Mouse (Mus musculus): ENCODE measurements at regions not wholly inside any gene's neighbourhood (a gene's known extent, or its start where the extent isn't known, plus 50 kb on each side); places are given as distances from the start of the nearest gene placed in this dataset.
"Not testable (repeated sequence)": the region's sequence is repeated elsewhere in the genome, so short reads cannot be mapped to it uniquely, and the experiment has no call there.

DNA sequence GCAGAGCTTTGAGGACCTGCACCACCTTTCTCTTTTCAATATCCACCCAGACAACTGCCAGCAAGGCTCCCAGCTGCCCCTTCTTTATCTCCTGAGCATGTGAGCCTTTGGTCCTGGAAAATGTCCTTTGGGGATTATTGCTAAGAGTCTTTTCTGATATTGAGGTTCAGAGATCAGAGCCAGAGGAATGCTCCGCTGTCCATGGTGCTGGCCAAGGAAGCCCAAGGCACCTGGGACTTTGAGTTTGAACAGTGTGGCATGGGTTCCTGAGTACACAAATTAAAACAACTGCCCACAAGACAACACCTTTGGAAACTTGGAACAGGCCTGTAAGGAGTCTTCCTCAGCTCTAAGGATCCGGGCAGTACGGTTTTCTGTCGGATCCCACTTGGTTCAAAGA lies 52.6 kb upstream of the Slc28a3 start:
- H3K36me3 ChIP-seq: no peaks in the 10 kb centered on the region
- 52% methylated on average over 4 of the region's 4 CpGs for WGBS (ENCODE audit: insufficient replicate concordance)
- H3K27ac ChIP-seq: no peak overlapping the region
- H3K27me3 ChIP-seq: no peaks in the 10 kb centered on the region
- DNase-seq (no peak), ATAC-seq (ENCODE audit: low read depth) (no peak)
- H3K9me3 ChIP-seq (replicated peaks): no peaks in the 10 kb centered on the region
- H3K4me2 ChIP-seq: no peak overlapping the region
- no peak overlapping the region for H3K9ac ChIP-seq
- H3K4me3 ChIP-seq (replicated peaks): no peak overlapping the region
- H3K4me1 ChIP-seq (replicated peaks): no peaks in the 10 kb centered on the region

DNA sequence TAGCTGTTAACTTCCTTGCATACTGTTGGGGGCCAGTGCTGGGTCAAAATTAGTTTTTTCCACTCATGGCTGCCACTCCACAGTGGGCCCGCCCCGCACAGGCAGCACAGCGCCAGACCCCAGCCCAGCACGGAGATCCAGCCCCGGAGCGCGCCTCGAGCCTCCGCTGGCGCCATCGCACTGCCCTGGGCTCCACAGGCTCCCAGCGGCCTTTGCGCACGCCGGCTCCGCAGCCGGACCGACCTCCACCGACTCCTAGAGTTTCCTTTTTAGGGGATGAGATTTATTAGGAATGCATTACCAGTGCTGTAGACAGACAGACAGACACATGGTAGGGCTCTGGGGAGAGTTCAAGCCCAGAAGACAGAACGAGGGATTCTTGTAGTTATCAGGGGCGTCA lies 58.0 kb upstream of the Slc28a3 start:
- Histone ChIP-seq H3K9ac (no peak overlapping the region), H3K27ac (no peak overlapping the region), H3K4me1 (replicated peaks) (no peaks in the 10 kb centered on the region), H3K4me2 (no peak overlapping the region), H3K36me3 (no peaks in the 10 kb centered on the region), H3K27me3 (no peaks in the 10 kb centered on the region), H3K4me3 (replicated peaks) (no peak overlapping the region), H3K9me3 (replicated peaks) (no peaks in the 10 kb centered on the region)
- ATAC-seq (ENCODE audit: low read depth): no peak
- 53% methylated on average over 21 of the region's 21 CpGs for WGBS (ENCODE audit: insufficient replicate concordance)
- DNase-seq: no peak

DNA sequence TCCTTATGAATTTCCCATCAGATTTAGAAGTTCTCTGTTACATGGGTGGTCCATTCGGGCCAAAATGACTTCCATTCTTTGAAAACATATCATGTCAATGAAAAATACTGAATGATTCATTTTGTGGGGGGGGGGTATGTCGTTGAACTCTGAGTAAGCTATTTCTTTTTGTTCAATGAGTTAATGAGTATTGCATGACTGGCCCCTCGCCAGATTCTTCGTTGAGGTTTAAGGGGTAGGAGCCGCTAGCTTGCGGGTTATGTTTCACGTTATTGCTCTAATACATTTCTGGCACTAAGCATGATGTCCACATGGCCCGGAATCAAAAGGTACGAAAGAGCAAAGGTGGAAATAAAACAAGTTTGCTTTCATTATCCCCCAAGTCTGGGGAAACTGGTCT lies 59.5 kb upstream of the Slc28a3 start:
- H3K4me1 ChIP-seq (replicated peaks): no peaks in the 10 kb centered on the region
- H3K4me2 ChIP-seq: no peak overlapping the region
- DNase-seq (no peak), ATAC-seq (ENCODE audit: low read depth) (no peak)
- no peak overlapping the region for H3K4me3 ChIP-seq (replicated peaks)
- no peaks in the 10 kb centered on the region for H3K36me3 ChIP-seq
- no peak overlapping the region for H3K9ac ChIP-seq
- H3K27me3 ChIP-seq: no peaks in the 10 kb centered on the region
- WGBS (ENCODE audit: insufficient replicate concordance): 68% methylated on average over 9 of the region's 9 CpGs
- H3K9me3 ChIP-seq (replicated peaks): no peaks in the 10 kb centered on the region
- no peak overlapping the region for H3K27ac ChIP-seq

DNA sequence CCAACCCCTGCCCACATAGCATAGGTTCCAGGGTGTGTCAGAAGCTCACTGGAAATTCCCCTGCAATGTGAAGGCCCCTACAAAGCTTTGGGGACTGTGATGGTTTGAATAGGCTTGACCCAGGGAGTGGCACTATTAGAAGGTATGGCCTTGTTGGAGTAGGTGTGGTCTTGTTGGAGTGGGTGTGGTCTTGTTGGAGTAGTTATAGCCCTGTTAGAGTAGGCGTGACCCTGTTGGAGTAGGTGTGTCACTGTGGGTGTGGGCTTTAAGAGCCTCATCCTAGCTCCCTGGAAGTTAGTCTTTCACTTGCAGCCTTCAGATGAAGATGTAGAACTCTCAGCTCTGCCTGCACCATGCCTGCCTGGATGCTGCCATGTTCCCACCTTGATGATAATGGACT lies 64.9 kb upstream of the Slc28a3 start:
- H3K9me3 ChIP-seq (replicated peaks); DNase-seq; H3K27me3 ChIP-seq; H3K4me2 ChIP-seq; H3K27ac ChIP-seq; ATAC-seq (ENCODE audit: low read depth); H3K4me3 ChIP-seq (replicated peaks); H3K4me1 ChIP-seq (replicated peaks); H3K9ac ChIP-seq; H3K36me3 ChIP-seq: not testable (repeated sequence)
- 42% methylated on average over 1 of the region's 1 CpGs for WGBS (ENCODE audit: insufficient replicate concordance)

DNA sequence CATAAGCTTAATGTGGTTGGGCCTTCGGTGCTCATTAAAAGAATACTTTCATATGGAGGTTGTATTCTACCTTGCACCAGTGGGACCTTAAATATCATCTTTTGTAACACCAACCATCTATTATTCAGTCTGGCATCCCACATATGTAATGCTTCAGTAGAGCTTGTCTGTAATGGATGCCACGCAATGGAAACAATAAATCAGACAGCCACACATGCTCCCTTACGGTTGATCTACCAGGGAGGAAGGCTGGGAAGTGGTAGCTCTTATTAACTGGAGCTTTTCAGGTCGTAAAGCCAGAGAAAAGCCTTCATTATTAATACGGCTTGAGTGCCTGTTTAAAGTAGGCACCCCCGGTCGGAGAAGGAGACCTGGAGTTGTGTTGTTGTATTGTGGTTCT lies 66.8 kb upstream of the Slc28a3 start:
- H3K27ac ChIP-seq: no peak overlapping the region
- H3K9me3 ChIP-seq (replicated peaks): no peaks in the 10 kb centered on the region
- DNase-seq (no peak), ATAC-seq (ENCODE audit: low read depth) (no peak)
- no peak overlapping the region for H3K4me2 ChIP-seq
- 70% methylated on average over 7 of the region's 7 CpGs for WGBS (ENCODE audit: insufficient replicate concordance)
- H3K36me3 ChIP-seq: no peaks in the 10 kb centered on the region
- H3K4me1 ChIP-seq (replicated peaks): no peaks in the 10 kb centered on the region
- no peak overlapping the region for H3K9ac ChIP-seq
- H3K4me3 ChIP-seq (replicated peaks): no peak overlapping the region
- H3K27me3 ChIP-seq: no peaks in the 10 kb centered on the region

DNA sequence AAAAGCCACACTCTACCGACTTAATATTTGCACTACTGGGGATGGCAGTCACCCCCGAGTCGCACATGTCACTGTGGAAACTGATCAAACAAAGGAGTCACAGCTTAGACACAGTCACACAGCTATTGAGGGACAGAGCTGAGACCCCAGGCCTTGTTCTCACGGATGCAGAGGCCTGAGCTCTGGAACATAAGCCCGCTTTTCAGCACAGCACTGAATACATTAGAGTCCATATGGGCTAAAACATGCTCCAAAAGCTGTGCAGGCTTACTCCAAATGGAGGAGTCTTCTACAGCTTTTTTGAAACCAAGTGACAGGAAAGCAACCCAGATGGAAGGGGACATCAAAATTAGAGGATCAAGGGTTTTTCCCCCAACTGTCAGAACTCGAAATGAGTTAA lies 69.0 kb upstream of the Slc28a3 start:
- 65% methylated on average over 6 of the region's 6 CpGs for WGBS (ENCODE audit: insufficient replicate concordance)
- no peak overlapping the region for H3K27ac ChIP-seq
- DNase-seq (no peak), ATAC-seq (ENCODE audit: low read depth) (no peak)
- no peaks in the 10 kb centered on the region for H3K4me1 ChIP-seq (replicated peaks)
- no peak overlapping the region for H3K9ac ChIP-seq
- H3K4me3 ChIP-seq (replicated peaks): no peak overlapping the region
- no peak overlapping the region for H3K4me2 ChIP-seq
- H3K36me3 ChIP-seq: no peaks in the 10 kb centered on the region
- no peaks in the 10 kb centered on the region for H3K9me3 ChIP-seq (replicated peaks)
- H3K27me3 ChIP-seq: no peaks in the 10 kb centered on the region

DNA sequence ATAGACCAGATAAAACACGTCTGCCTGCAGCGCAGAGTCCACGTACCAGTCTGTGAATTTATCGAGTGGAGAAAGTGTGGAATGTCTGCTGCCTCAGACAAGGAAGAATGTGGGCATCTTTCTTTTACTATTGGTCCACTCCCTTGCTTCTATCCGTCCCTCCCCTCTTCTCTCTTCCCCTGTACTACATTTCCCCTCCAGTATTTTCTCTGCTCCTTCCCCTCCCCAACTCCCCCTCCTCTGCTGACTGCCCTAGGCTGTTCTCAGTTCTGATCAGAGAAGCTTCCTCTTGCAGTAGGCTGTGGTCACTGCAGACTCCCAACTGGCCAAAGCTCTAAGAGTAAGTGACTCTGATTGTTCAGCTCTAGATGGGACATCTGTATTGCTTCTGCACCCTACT lies 76.1 kb upstream of the Slc28a3 start:
- no peak for ATAC-seq (ENCODE audit: low read depth)
- whole genome bisulfite sequencing (ENCODE audit: insufficient replicate concordance): 43% methylated on average over 5 of the region's 5 CpGs
- no peaks in the 10 kb centered on the region for H3K27me3 ChIP-seq
- no peak overlapping the region for H3K4me3 ChIP-seq (replicated peaks)
- DNase-seq: no peak
- no peaks in the 10 kb centered on the region for H3K36me3 ChIP-seq
- H3K9ac ChIP-seq: no peak overlapping the region
- no peak overlapping the region for H3K27ac ChIP-seq
- no peaks in the 10 kb centered on the region for H3K9me3 ChIP-seq (replicated peaks)
- H3K4me2 ChIP-seq: no peak overlapping the region
- no peaks in the 10 kb centered on the region for H3K4me1 ChIP-seq (replicated peaks)

DNA sequence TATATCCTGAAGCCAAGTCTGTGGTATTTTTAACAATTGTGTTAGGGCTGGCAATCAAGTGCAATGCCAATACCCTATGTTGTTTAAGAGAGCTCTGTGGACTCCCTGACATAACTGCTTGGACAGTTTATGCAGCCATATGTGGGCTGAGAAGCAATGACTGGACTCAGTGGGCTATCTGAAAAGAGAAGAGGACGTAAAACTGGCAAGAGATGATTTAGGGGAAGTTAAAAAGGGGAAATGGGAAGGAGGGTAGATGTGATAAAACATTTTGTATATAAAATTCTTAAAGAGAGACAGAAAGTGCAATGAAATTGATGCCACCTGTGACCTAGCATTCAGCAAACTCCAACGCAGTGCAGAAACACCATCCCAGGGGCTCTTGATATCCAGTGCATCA lies 76.9 kb upstream of the Slc28a3 start:
- Histone ChIP-seq H3K36me3 (no peaks in the 10 kb centered on the region), H3K9me3 (replicated peaks) (no peaks in the 10 kb centered on the region), H3K4me2 (no peak overlapping the region), H3K27me3 (no peaks in the 10 kb centered on the region), H3K4me3 (replicated peaks) (no peak overlapping the region), H3K27ac (no peak overlapping the region), H3K9ac (no peak overlapping the region), H3K4me1 (replicated peaks) (no peaks in the 10 kb centered on the region)
- ATAC-seq (ENCODE audit: low read depth) (no peak), DNase-seq (no peak)
- WGBS (ENCODE audit: insufficient replicate concordance): 23% methylated on average over 2 of the region's 2 CpGs

DNA sequence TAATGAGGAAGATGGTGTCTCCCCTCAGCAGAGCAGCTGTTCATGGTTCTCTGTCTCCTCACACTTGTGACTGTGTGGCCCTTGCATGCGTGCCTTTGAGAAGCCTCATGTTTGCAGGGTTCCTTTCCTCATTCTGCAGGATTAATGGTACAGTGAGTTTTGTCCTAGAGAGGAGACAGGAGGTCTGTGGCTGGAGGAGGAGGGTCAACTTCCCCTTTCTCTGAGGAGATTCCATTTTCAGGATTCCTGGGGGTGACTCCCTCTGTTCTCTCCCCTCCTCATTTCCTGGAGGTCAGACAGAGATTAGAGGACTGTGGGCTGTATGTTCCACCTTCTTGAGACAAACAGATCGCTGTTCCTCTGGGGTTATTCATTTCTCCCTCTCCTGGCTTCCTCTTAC lies 77.6 kb upstream of the Slc28a3 start:
- Histone ChIP-seq H3K9me3 (replicated peaks) (no peaks in the 10 kb centered on the region), H3K4me3 (replicated peaks) (no peak overlapping the region), H3K4me2 (no peak overlapping the region), H3K4me1 (replicated peaks) (no peaks in the 10 kb centered on the region), H3K9ac (no peak overlapping the region), H3K36me3 (no peaks in the 10 kb centered on the region), H3K27ac (no peak overlapping the region), H3K27me3 (no peaks in the 10 kb centered on the region)
- ATAC-seq (ENCODE audit: low read depth) (no peak), DNase-seq (no peak)
- WGBS (ENCODE audit: insufficient replicate concordance): 8% methylated on average over 2 of the region's 2 CpGs

DNA sequence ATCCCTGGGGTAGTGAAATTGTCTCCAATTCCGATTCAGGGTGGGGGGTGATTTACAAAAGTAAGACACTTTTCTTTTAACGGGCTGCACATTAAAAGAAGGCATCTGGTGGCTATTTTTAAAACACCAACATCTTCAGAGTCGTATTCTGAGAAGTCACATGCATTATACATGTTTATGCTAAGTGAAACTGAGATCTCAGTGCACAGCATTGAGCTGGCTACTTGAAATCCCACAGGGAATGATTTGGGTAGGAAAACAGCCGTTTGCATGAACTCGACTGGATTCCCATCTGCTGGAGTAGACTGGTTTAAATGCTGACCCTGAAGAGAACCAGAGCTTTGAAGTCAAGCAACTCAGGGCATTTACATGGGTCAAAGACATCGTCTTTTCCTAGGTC lies 84.0 kb upstream of the Slc28a3 start:
- DNase-seq (no peak), ATAC-seq (ENCODE audit: low read depth) (no peak)
- H3K9ac ChIP-seq: no peak overlapping the region
- H3K27me3 ChIP-seq: no peaks in the 10 kb centered on the region
- H3K4me1 ChIP-seq (replicated peaks): no peaks in the 10 kb centered on the region
- H3K36me3 ChIP-seq: no peaks in the 10 kb centered on the region
- H3K9me3 ChIP-seq (replicated peaks): no peaks in the 10 kb centered on the region
- H3K4me2 ChIP-seq: no peak overlapping the region
- 58% methylated on average over 6 of the region's 6 CpGs for WGBS (ENCODE audit: insufficient replicate concordance)
- H3K4me3 ChIP-seq (replicated peaks): no peak overlapping the region
- no peak overlapping the region for H3K27ac ChIP-seq

DNA sequence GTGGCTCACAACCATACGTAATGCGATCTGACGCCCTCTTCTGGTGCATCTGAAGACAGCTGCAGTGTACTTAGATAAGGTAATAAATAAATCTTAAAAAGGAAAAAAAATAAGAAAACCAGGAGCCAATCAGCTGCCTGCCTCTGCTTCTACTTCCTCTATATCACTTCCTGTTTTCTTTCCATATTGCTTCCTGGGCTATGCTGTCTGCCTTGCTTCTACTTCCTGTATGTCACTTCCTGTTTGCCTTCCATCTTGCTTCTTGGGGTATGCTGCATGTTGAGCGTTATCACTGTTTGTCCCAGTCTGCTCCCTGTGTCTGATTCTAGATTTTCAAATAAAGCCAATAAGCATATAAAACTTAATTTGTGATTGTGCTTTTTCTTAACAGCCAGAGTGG lies 85.3 kb upstream of the Slc28a3 start:
- ATAC-seq (ENCODE audit: low read depth) (no peak), DNase-seq (no peak)
- Histone ChIP-seq H3K36me3 (no peaks in the 10 kb centered on the region), H3K4me3 (replicated peaks) (no peak overlapping the region), H3K9me3 (replicated peaks) (no peaks in the 10 kb centered on the region), H3K27me3 (no peaks in the 10 kb centered on the region), H3K4me2 (no peak overlapping the region), H3K27ac (no peak overlapping the region), H3K4me1 (replicated peaks) (no peaks in the 10 kb centered on the region), H3K9ac (no peak overlapping the region)
- 78% methylated on average over 4 of the region's 4 CpGs for WGBS (ENCODE audit: insufficient replicate concordance)

DNA sequence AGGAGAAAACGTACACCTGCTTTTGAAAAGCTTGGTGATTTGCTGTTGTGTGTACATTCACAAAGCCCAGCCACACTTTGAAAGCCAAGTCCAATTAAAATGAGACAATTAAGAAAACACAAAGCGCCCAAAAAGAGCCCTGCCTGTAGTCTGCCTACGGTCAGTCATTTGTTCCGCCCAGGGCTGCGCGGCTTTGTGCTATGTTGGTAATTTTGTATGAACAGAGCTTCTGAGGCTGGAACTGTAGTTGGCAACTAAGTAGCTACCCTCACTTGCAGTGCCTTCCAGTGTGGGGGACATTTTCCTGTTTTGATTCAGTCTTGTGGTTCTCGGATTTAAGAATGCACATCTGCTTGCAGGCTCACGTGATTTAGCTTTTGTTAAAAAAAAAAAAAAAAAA lies 89.3 kb upstream of the Slc28a3 start:
- H3K27ac ChIP-seq: no peak overlapping the region
- no peak overlapping the region for H3K9ac ChIP-seq
- H3K4me3 ChIP-seq (replicated peaks): no peak overlapping the region
- H3K9me3 ChIP-seq (replicated peaks): no peaks in the 10 kb centered on the region
- no peak overlapping the region for H3K4me2 ChIP-seq
- ATAC-seq (ENCODE audit: low read depth): no peak
- no peaks in the 10 kb centered on the region for H3K27me3 ChIP-seq
- no peak for DNase-seq
- no peaks in the 10 kb centered on the region for H3K4me1 ChIP-seq (replicated peaks)
- no peaks in the 10 kb centered on the region for H3K36me3 ChIP-seq
- 78% methylated on average over 8 of the region's 8 CpGs for WGBS (ENCODE audit: insufficient replicate concordance)

DNA sequence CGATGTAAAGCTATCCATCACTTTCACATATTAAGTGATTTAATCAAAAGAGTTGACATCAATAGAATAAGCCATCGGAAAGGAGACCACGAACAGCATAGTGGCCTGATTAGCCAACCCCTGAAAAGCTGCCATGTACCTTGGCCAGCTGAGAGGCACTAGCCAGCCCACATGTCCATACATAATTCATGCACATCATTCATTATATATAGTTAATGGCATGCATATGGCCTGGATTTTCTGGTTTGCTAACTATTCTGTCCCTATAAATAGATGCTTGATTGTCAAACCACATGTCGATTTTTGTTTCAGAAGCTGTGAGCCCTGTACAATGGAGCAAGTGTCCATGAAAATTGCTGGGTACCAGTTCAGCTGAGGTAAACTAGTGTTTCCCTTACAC lies 93.5 kb upstream of the Slc28a3 start:
- Histone ChIP-seq H3K4me1 (replicated peaks) (no peaks in the 10 kb centered on the region), H3K9me3 (replicated peaks) (no peaks in the 10 kb centered on the region), H3K27ac (no peak overlapping the region), H3K4me2 (no peak overlapping the region), H3K27me3 (no peaks in the 10 kb centered on the region), H3K4me3 (replicated peaks) (no peak overlapping the region), H3K9ac (no peak overlapping the region), H3K36me3 (no peaks in the 10 kb centered on the region)
- DNase-seq (no peak), ATAC-seq (ENCODE audit: low read depth) (no peak)
- WGBS (ENCODE audit: insufficient replicate concordance): 59% methylated on average over 4 of the region's 4 CpGs

Measured in liver, embryonic 13.5 days (tissue).